Mouse (Mus musculus): Measurements from ENCODE around the gene Pmepa1.

DNA sequence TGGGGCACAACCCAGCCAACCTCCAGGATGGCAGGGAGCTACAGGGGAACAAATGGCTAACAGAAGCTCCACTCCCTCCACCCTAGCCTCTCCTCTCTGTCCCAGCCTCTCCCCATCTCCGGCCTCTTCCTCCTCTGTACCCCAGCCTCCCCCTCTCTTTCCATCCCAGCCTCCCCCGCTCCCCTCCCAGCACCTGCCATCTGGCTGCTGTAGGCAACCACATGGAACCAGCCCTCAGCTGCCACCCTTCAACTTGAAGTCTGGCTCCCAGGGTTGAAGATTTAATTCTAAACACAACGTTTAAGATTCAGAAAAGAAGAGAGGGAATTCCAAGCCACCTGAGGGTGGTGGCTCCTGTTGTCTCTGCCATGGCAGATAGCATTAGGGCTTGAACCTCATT lies 26.9 kb downstream of the Pmepa1 start:
- no peak for TF ChIP-seq CTCF (IDR thresholded peaks at IDR 0.05; ENCODE audit: extremely low read depth, insufficient read depth, insufficient read length, insufficient replicate concordance)
- TF ChIP-seq POLR2A (IDR thresholded peaks at IDR 0.05; ENCODE audit: low read depth, low read length), result no peak
